Mouse (Mus musculus) right cerebral cortex, postnatal 25 days (tissue): ENCODE results near the gene Iqgap3.

Experiments used
- DNase-seq: peaks from one replicate; pipeline ENCODE4 v3.0.0; 2022

The Iqgap3 gene

DNA sequence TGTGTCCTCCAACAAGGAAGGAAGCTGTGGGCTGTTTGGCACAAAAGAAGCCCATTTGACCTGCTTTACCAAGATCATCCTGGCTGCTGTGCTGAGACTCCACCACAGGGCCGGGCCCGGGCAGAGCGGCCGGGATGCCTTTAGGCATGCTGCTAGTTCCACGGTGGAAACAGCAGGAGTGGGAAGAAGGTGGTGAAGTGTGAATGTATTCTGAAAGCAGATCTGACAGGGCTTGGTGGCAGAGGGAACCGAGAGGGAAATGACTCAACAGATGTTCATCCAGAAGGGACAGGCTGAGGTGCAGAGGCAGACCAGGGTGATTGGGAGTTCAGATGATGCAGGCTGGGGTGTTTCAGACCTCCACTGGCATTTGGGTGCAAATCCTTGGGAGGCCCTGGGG is 15.9 kb downstream of the Iqgap3 start:
- DNase-seq: peak; percentile 11

DNA sequence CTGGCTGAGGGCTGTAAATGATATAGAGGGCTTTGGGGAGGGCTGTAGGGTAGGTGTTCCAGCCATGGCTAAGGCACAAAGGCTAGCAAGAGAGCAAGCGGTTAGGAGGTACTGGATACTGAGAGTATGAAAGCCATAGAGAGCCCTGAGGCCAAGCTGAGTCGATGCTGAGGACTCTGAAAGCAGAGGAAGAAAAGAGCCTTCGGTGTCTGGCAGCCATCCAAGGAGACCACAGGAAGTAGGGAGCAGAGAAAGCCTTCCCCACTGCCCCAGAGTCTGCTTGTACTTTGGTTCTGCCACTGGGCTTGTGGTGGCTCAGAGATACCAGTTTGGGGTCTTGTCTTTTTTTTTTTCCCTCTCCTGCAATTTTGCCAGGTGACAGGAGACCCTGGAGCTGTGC is 18.5 kb downstream of the Iqgap3 start:
- no peak for DNase-seq

DNA sequence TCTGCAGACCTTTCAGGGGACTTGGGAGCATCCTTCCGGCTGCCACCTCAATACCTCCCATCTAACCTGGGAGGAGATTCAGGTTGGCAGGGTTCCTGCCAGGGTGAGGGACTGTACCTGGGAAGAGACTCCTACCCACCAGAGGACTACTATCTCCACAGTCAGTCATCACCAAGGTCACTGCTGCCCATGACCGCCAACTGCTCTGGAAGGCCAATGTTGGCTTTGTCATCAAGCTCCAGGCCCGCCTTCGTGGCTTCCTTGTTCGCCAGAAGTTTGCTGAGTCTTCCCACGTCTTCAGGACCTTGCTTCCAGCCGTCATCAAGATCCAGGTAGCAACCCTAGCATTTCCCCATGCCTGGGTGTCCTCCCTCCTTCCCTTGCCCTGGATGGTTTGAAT is 20.0 kb downstream of the Iqgap3 start:
- DNase-seq: no peak

DNA sequence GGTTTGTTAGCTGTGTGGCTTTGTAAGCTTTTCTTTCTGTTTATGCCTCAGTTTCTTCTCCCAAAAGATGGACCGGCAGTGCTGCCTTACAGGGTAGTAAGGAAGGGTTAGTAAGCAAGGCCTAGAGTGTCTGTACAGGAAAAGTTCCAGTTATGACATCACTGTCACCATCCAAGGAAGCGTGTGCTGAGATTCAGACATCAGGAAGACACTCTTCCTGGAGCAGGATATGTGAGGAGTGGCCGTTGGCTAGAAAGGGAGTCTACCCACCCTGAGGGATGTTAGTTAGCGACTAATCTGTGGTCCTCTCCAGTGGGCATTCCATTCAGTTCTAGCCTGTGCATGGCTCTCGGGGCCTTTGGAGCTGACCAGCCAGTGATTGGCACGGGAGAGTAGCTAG is 20.4 kb downstream of the Iqgap3 start:
- no peak for DNase-seq

DNA sequence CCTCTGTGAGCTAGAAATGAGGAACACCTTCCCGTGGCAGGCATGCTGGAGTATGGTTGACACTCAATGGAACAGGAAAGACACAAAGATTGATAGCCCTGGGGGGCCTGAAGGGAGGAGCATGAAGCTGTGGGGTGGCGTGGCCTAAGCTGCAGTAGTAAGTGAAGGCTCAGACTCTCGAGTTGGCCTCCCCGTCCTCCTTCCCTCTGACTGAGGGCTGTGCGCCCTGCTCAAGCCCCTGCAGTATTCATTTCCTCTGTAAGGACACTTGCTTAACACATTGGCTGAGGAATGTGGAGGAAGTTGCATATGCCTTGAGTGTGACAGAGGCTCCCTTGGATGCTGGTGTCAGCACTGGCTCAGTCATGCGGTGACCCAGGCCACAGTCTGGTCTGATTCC is 20.8 kb downstream of the Iqgap3 start:
- no peak for DNase-seq

DNA sequence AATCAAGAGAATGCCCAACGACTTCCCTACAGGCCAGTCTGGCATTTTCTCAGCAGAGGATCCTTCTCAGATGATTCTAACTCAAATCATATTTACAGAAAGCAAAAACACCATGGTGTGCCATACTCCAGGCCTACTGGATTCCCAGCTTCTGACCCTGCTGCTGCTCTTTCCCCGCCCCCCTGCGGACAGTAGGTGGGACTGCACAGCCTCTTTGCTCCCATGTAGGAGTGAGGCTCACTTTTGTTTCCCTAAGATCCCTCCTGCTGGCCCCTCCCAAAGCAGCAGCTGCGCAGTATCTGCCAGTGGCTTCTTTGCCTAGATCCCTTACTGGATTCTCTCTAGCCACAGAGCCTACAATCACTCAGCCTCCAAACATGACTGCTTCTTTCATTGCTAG is 24.4 kb downstream of the Iqgap3 start:
- no peak for DNase-seq

DNA sequence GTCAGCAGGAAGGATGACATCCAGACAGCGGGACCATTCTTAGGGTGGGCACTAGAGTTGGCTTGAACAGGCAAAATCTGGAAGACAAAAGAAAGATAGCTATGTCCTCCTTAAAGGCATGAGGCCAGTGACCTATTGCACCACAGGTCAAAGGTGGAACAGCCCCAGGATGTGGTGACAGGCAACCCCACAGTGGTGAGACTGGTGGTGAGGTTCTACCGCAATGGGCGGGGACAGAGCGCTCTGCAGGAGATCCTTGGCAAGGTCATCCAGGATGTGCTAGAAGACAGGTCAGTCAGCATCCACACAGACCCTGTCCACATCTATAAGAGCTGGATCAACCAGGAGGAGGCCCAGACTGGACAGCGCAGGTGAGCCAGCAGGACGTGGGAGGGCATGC is 27.4 kb downstream of the Iqgap3 start:
- DNase-seq: no peak

DNA sequence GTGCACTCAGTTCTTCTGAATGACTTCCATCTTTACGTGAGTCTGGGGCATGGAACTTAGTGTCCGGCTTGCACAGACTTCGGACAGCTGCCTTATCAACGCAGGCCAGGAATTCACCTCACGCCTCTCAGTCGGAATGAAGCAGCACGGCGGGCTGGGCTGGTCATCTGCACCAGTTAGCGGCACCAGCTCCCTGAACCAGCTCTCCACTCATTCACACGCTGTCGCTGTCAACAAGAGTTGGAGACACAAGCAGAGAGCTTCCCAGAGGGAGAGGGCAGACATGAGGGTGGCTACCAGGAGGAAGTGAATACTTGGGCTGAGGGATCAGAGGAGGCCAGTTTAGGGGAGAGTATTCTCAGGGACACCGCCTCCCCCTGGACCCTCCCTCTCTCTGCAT is 32.6 kb downstream of the Iqgap3 start:
- DNase-seq: no peak

DNA sequence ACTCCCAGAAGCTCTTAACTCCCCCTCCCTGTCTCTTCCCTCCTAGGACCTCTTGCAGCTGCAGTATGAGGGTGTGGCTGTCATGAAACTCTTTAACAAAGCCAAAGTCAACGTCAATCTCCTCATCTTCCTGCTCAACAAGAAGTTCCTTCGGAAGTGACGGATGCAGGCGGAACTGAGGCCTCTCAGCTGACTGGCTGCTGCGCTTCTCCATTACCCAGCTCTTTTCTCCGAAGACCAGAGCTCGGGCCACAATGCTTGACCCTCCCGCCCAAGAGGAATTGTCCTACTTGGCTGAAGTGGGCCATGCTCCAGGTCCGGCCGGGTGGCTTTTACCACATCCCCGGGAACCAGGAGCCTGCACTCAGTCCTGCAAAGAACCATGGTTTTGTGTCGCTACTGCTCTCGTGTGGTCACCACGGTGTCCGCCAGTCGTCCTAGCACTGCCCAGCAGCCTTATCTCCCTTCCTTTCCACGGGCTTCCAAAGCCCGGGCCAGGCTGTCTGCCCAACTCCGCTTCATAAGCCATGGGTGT is 38.4 kb downstream of the Iqgap3 start:
- no peak for DNase-seq

DNA sequence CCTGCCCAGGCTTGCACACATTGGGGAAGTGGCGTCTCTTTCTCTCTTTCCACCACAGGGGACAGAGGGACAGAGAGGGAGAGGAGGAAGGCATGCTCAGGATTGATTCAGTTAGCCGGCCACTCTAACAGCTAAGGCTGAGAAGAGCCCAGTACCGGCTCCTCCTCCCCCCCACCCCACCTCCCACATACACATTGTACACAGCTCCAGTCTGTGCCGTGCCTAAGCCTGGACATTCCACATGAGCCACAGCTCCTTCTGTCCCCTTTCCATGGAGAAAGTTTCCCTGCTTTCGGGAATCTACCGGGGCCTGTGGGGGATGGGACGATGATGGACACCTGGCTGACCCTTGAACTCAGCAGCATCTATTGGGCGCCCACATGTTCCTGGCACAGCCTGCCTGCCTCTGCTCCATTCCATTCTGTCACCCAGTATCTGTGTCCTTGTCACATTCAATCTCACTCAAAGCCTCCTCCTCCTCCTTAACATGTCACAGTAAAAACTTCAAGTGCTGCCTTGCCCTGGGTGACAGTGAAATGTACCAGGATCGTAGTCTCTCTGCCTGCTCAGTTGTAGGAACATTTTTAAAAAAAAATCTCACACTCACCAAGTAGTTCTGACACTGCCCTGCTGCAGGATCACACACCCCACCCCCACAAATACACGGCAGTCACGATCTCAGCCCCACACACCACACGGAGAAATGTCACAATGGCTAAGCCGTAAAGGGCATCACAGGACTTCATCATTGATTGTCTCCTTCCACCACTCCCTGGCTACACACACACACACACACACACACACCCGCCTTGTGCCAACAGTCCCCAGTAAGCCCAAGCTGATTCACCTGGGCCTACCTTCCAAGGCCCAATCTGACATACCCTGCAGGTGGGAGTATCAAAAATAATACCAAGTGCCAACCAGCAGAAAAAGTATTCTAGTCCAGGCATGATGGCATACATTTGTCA is 39.7 kb downstream of the Iqgap3 start:
- no peak for DNase-seq

DNA sequence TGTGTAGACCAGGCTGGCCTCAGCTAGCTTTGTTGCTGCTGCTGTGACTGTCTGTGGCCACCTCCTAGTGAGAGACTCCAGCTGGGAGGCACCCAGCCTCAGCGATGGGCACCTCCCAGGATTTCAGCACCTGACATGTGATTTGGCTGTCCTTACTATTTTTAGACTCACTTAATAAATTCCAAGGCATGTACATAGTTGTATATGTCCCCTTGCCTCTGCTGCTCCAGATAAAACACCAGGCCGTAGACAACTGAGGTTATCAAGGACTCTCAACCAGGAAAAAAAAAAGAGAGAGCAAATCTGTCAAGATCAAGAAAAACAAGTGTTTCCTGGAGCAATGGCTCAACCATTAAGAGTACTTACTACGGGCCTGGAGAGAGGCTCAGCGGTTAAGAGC is 43.4 kb downstream of the Iqgap3 start:
- DNase-seq: no peak

DNA sequence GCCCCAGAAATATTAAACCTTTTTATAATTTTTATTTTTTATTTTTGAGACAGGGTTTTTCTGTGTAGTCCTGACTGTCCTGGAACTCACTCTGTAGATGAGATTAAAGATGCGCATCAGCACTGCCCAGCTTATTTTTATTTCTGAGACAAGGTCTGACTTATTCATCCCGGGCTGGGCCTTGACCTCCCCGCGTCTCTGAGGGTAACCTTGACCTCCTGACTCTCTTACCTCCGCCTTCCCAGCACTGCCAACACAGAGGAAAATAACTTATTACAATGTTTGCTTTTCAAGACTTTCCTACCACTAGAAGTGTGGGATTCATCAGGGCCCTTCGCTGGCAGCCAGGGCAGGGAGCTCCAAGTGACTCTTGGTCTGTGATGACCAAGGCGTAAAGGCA is 44.4 kb downstream of the Iqgap3 start:
- DNase-seq: no peak

DNA sequence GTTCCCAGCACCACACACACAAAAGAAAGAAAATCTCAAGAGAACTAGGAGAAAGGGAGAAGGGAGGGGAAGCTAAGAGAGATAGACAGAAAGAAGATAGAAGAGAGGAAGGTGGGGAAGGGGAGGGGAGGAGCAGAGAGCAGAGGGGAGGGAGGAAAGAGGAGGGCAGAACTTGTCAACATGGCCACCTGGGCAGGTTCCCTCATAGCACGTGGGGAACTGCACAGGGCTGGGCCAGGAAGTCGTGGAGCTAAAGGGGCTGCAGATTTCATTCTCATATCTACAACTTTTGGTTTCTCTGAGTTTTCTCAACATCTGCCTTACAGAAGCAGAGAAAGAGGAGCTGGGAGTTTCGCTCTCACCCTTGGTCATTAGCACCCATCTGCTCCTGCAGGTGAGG is 45.9 kb downstream of the Iqgap3 start:
- no peak for DNase-seq

DNA sequence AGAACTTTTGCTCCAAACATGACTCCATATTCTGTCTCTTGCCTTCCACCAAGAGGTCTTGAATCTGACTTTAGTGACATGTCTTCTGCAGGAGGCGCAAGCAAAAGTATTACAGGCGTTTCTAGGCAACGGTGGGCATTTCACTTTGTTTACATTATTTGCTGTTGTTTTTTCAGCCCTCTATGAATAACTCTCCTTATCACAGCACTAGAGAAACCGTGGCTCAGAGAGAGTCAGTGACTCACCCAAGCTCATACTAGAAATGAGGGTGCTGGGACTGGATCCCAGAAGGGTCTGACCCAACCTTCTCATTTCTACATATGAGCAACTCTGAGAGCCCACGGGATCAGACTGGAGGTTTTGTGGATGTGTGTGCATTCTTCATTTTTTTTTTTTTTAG is 46.3 kb downstream of the Iqgap3 start:
- no peak for DNase-seq

DNA sequence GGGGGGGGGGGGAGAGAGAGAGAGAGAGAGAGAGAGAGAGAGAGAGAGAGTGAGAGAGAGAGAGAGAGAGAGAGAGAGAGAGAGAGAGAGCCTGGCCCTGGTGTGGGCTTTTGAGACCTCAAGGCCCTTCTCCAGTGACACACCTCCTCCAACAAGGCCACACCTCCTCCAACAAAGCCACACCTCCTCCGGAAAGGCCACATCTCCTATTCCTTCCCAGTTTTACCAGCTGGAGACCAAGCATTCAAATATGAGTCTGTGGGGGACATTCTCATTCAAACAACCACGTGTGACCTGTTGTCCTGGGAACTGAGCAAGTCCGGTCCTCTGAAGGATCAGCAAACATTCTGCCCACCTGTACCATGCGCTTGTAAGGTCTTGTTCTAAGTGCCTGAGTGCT is 47.2 kb downstream of the Iqgap3 start:
- DNase-seq: no peak

DNA sequence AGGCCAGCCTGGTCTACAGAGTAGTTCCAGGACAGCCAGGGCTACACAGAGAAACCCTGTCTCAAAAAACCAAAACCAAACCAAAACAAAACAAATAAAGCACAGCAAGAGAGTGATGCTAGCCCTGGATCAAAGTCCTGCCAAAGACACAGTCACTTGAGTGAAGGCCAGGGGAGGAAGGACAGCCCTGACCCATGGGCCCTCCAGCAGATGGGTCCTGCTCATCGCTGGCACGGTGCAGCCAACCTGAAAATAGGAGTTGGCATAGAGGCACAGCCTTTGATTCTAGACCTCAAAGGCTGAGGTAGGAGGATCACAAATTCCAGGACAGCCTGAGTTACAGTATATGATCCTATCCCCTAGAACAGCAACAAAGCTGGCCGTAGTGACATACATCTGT is 49.3 kb downstream of the Iqgap3 start:
- DNase-seq: no peak

DNA sequence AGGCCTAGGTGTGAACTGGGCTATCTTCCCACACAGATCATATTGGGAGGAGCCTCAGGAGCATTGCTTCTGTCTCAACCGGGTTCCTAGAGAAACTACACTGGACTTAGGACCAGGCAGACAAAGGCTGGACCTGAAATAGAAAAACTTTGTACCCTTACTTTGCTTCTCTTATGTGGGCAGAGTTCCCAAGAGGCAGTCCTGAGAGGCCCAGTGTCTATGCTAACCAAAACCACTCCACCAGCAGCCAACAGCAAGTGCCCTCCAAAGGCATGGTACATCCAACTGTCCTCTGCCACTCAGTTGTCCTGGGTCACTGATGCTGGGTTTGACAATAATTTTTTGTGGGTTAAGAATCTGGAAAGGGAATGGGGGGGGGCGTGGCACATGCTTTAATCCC is 50.7 kb downstream of the Iqgap3 start:
- DNase-seq: no peak

DNA sequence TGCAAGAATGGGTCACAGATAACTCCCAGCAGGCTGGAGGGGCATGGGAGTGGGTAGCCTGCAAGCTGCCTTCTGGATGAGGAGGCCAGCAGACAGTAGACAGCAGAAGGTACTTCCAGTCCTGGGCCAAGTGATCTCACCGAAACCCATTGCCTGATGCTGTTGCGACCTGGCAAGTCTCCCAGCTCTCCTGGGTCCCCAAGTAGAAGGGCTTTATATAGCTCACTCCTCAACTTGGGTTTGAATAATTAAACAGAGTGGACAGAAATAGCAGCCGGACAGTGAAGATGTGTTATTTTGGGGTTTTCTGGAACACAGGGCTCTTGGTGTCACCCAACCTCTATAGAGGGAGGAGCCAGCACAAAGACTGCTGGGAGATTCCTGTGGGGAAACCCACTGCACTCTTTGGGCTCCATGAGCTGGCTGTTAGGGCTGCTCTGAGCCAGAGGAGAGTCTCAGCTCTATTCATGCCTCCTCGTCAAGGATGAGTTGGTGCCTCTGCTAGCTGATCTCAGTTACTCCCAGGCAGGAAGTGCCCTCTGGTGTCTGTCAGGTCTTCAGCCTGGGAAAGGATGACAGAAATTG is 51.5 kb downstream of the Iqgap3 start:
- no peak for DNase-seq

DNA sequence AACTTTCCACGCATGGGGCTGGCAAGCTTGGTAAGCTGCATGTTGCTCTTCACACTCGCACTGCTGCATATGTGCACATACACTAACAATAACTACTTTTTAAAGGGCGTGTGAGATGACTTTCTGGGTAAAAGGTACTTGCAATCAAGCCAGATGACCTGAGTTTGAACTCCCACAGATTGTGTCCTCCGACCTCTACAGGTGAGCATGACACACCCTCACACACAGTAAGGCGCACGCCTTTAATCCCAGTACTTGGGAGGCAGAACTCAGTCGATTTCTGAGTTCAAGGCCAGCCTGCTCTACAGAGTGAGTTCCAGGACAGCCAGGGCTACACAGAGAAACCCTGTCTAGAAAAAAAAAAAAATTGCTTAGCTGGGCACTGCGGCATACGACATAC is 54.6 kb downstream of the Iqgap3 start:
- no peak for DNase-seq

DNA sequence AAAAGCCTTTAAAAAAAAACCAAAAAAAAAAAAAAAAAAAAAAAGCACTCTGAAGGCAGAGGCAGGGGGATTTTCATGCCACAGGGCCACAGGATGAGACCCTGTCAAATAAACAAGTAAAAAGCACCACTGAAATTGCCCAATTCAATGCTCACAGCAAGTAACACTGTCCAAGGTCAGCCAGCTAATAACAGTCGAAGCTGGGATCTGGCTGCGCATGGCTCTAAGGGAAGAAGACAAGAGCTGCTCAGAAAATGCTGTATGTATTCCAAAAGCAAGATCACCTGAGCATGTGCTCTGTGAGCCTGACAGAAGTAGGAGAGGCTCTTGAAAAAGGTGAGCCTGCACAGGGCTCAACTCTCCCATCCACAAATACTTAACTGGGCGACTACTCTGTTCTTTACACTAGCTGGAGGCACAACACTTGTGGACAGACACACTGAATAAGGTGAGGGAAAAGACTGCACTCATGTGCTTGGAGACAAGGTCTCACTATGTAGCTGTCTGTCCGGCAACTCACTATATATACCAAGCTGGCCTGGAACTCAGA is 55.2 kb downstream of the Iqgap3 start:
- DNase-seq: peak; percentile 2

DNA sequence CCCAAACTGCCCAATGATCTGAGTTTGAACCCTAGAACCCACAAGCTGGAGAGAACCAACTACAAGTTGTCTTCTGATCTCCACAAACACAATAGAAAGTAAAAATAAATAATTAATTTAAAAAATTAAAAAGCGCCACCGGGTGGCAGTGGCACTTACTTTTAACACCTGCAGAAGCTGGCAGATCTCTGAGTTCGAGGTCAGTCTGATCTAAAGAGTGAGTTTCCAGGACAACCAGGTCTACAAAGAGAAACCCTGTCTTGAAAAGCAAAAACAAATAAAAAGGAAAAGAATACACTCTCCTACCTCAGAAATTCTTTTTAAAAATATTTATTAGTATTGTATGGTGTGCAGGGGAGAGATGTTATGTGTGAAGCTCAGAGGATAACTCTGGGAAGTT is 56.0 kb downstream of the Iqgap3 start:
- no peak for DNase-seq

DNA sequence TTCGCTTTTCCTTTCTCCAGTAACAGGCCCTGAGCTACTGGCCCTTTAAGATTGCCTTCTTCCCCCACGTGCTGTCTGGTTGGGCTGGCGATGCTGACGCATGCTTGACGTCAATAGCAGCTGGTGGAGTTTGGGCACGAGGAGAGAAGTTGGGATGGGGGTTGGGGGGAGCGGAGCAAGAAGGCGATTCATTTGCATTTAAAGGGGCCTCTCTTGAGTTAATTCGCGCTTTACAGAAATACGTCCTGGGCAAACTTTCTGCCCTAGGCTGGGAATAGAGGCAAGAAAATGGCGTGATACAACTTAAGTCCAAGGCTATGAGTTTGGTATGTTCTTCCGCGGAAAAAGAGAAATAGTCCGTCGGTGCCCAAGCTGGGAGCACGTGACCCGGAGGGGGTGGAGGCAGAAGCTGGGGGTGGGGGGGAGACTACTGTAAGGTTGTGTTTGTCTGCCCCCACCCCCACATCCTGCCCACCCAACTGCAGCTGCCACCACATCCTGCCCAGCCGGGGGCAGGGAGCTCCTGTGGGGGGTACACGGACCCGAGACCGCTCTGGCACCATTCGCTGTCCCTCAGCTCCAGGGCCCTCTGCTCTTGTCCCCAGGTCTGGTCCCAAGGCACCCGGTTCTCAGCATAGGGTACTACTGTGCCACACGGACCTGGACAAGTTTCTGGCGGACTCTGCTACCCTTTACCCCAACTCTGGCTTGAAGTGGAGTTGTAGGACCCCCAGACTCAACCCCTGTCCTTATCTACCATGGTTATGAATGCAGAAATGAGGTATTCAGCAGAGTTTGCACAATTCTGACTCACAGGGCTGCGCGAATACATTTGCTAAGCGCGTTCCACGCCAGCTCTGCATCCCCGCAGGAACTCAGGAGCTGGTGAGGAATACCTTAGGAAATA is 56.8 kb downstream of the Iqgap3 start:
- DNase-seq: peak; percentile 96
